Mouse (Mus musculus): ENCODE results near the gene Dgkq. TPM values are rescaled to one million over a fixed set of nuclear protein-coding genes. Genes with fewer than 3 reads are reported as not detected.

Gene Dgkq
- polyA plus RNA-seq, 1 experiment from 2014 or later = 11.0 TPM

GRCm38 (mm10) chr5:108675251-108675816 lies 5.9 kb upstream of the Dgkq start, which contains the start of gene Slc26a1:
Slc26a1 (minus strand) TSS chr5:108675569.
- Histone ChIP-seq H3K9ac (ENCODE audit: low read length) (no peak within 1 kb of the TSS), H3K27me3 (ENCODE audit: control insufficient read depth, insufficient read depth, low read depth, low read length) (no peaks in the 10 kb centered on the region), H3K27ac (ENCODE audit: low read length) (no peak within 1 kb of the TSS), H3K9me3 (ENCODE audit: control insufficient read depth, low read length) (no peaks in the 10 kb centered on the region), H3K4me2 (ENCODE audit: low read depth, low read length) (no peak within 1 kb of the TSS), H3K4me3 (ENCODE audit: low read length) (no peak within 1 kb of the TSS), H3K36me3 (ENCODE audit: control insufficient read depth, insufficient read depth, low read length) (peaks cover 6% of the 10 kb centered on the region), H3K4me1 (replicated peaks; ENCODE audit: control insufficient read depth, insufficient read depth, low read length) (peaks cover 12% of the 10 kb centered on the region)
- ATAC-seq (ENCODE audit: low read depth) = no peak
- WGBS = 56% methylated on average over 9 of the region's 9 CpGs

- H3K27ac ChIP-seq (ENCODE audit: low read length) = no peak overlapping the region
- H3K4me3 ChIP-seq (ENCODE audit: low read length) = no peak overlapping the region
- no peak overlapping the region for H3K9ac ChIP-seq (ENCODE audit: low read length)
- peaks cover 18% of the 10 kb centered on the region for H3K4me1 ChIP-seq (replicated peaks; ENCODE audit: control insufficient read depth, insufficient read depth, low read length)
- no peak for ATAC-seq (ENCODE audit: low read depth)
- 71% methylated on average over 2 of the region's 2 CpGs for WGBS
- H3K27me3 ChIP-seq (ENCODE audit: control insufficient read depth, insufficient read depth, low read depth, low read length) = no peaks in the 10 kb centered on the region
- H3K4me2 ChIP-seq (ENCODE audit: low read depth, low read length) = no peak overlapping the region
- H3K36me3 ChIP-seq (ENCODE audit: control insufficient read depth, insufficient read depth, low read length) = peaks cover 6% of the 10 kb centered on the region
- no peaks in the 10 kb centered on the region for H3K9me3 ChIP-seq (ENCODE audit: control insufficient read depth, low read length)
Observed at GRCm38 (mm10) chr5:108674624-108675023, 5.2 kb upstream of the Dgkq start.

- peaks cover 13% of the 10 kb centered on the region for H3K4me1 ChIP-seq (replicated peaks; ENCODE audit: control insufficient read depth, insufficient read depth, low read length)
- 90% methylated on average over 12 of the region's 12 CpGs for WGBS
- no peak for ATAC-seq (ENCODE audit: low read depth)
- H3K27me3 ChIP-seq (ENCODE audit: control insufficient read depth, insufficient read depth, low read depth, low read length) = no peaks in the 10 kb centered on the region
- H3K36me3 ChIP-seq (ENCODE audit: control insufficient read depth, insufficient read depth, low read length) = peaks cover 6% of the 10 kb centered on the region
- no peak overlapping the region for H3K4me3 ChIP-seq (ENCODE audit: low read length)
- no peak overlapping the region for H3K9ac ChIP-seq (ENCODE audit: low read length)
- no peak overlapping the region for H3K27ac ChIP-seq (ENCODE audit: low read length)
- no peaks in the 10 kb centered on the region for H3K9me3 ChIP-seq (ENCODE audit: control insufficient read depth, low read length)
- no peak overlapping the region for H3K4me2 ChIP-seq (ENCODE audit: low read depth, low read length)
Observed at GRCm38 (mm10) chr5:108671757-108672156, 2.3 kb upstream of the Dgkq start.

- Histone ChIP-seq H3K9me3 (ENCODE audit: control insufficient read depth, low read length) (no peaks in the 10 kb centered on the region), H3K27me3 (ENCODE audit: control insufficient read depth, insufficient read depth, low read depth, low read length) (no peaks in the 10 kb centered on the region), H3K4me3 (ENCODE audit: low read length) (no peak overlapping the region), H3K4me1 (replicated peaks; ENCODE audit: control insufficient read depth, insufficient read depth, low read length) (peaks cover 10% of the 10 kb centered on the region), H3K9ac (ENCODE audit: low read length) (no peak overlapping the region), H3K27ac (ENCODE audit: low read length) (no peak overlapping the region), H3K4me2 (ENCODE audit: low read depth, low read length) (no peak overlapping the region), H3K36me3 (ENCODE audit: control insufficient read depth, insufficient read depth, low read length) (peaks cover 6% of the 10 kb centered on the region)
- ATAC-seq (ENCODE audit: low read depth) = no peak
Observed at GRCm38 (mm10) chr5:108670785-108671184, 1.3 kb upstream of the Dgkq start.

GRCm38 (mm10) chr5:108669986-108670385 lies 514 bp upstream of the Dgkq start:
- 70% methylated on average over 9 of the region's 9 CpGs for WGBS
- ATAC-seq (ENCODE audit: low read depth) = no peak

GRCm38 (mm10) chr5:108668387-108668932 lies 1.0 kb downstream of the Dgkq start:
- WGBS = 7% methylated on average over 3 of the region's 3 CpGs
- Histone ChIP-seq H3K27ac (ENCODE audit: low read length) (peak overlapping the region; percentile 82), H3K4me3 (ENCODE audit: low read length) (peak overlapping the region; percentile 61), H3K36me3 (ENCODE audit: control insufficient read depth, insufficient read depth, low read length) (peaks cover 6% of the 10 kb centered on the region), H3K4me2 (ENCODE audit: low read depth, low read length) (peak overlapping the region; percentile 59), H3K4me1 (replicated peaks; ENCODE audit: control insufficient read depth, insufficient read depth, low read length) (peaks cover 10% of the 10 kb centered on the region), H3K9ac (ENCODE audit: low read length) (peak overlapping the region; percentile 83), H3K27me3 (ENCODE audit: control insufficient read depth, insufficient read depth, low read depth, low read length) (no peaks in the 10 kb centered on the region), H3K9me3 (ENCODE audit: control insufficient read depth, low read length) (no peaks in the 10 kb centered on the region)
- no peak for ATAC-seq (ENCODE audit: low read depth)

More at GRCm38 (mm10) chr5:108669986-108670385, 514 bp upstream of the Dgkq start:
- no peaks in the 10 kb centered on the region for H3K9me3 ChIP-seq (ENCODE audit: control insufficient read depth, low read length)
- H3K4me1 ChIP-seq (replicated peaks; ENCODE audit: control insufficient read depth, insufficient read depth, low read length) = peaks cover 10% of the 10 kb centered on the region
- H3K4me3 ChIP-seq (ENCODE audit: low read length) = peak overlapping the region; percentile 61
- H3K27ac ChIP-seq (ENCODE audit: low read length) = no peak overlapping the region; the same call in 1 of the 2 replicates
- no peaks in the 10 kb centered on the region for H3K27me3 ChIP-seq (ENCODE audit: control insufficient read depth, insufficient read depth, low read depth, low read length)
- peak overlapping the region; percentile 59 for H3K4me2 ChIP-seq (ENCODE audit: low read depth, low read length)
- peaks cover 6% of the 10 kb centered on the region for H3K36me3 ChIP-seq (ENCODE audit: control insufficient read depth, insufficient read depth, low read length)
- peak overlapping the region; percentile 83 for H3K9ac ChIP-seq (ENCODE audit: low read length)

GRCm38 (mm10) chr5:108667370-108667769 lies 2.1 kb downstream of the Dgkq start:
- H3K9me3 ChIP-seq (ENCODE audit: control insufficient read depth, low read length) = no peaks in the 10 kb centered on the region
- no peaks in the 10 kb centered on the region for H3K27me3 ChIP-seq (ENCODE audit: control insufficient read depth, insufficient read depth, low read depth, low read length)
- no peak overlapping the region for H3K27ac ChIP-seq (ENCODE audit: low read length)
- H3K4me3 ChIP-seq (ENCODE audit: low read length) = no peak overlapping the region
- H3K4me1 ChIP-seq (replicated peaks; ENCODE audit: control insufficient read depth, insufficient read depth, low read length) = peaks cover 10% of the 10 kb centered on the region
- peaks cover 2% of the 10 kb centered on the region; the same call in 1 of the 2 replicates for H3K36me3 ChIP-seq (ENCODE audit: control insufficient read depth, insufficient read depth, low read length)
- H3K4me2 ChIP-seq (ENCODE audit: low read depth, low read length) = no peak overlapping the region
- H3K9ac ChIP-seq (ENCODE audit: low read length) = no peak overlapping the region
- ATAC-seq (ENCODE audit: low read depth) = no peak
- 64% methylated on average over 2 of the region's 2 CpGs for WGBS

GRCm38 (mm10) chr5:108665066-108665465 lies 4.4 kb downstream of the Dgkq start:
- no peak overlapping the region for H3K4me3 ChIP-seq (ENCODE audit: low read length)
- H3K27ac ChIP-seq (ENCODE audit: low read length) = no peak overlapping the region
- peaks cover 8% of the 10 kb centered on the region for H3K4me1 ChIP-seq (replicated peaks; ENCODE audit: control insufficient read depth, insufficient read depth, low read length)
- H3K36me3 ChIP-seq (ENCODE audit: control insufficient read depth, insufficient read depth, low read length) = no peaks in the 10 kb centered on the region
- 34% methylated on average over 3 of the region's 3 CpGs for WGBS
- H3K27me3 ChIP-seq (ENCODE audit: control insufficient read depth, insufficient read depth, low read depth, low read length) = no peaks in the 10 kb centered on the region
- no peak overlapping the region for H3K4me2 ChIP-seq (ENCODE audit: low read depth, low read length)
- no peak overlapping the region for H3K9ac ChIP-seq (ENCODE audit: low read length)
- H3K9me3 ChIP-seq (ENCODE audit: control insufficient read depth, low read length) = no peaks in the 10 kb centered on the region
- no peak for ATAC-seq (ENCODE audit: low read depth)

GRCm38 (mm10) chr5:108662772-108663171 lies 6.7 kb downstream of the Dgkq start:
- Histone ChIP-seq H3K27ac (ENCODE audit: low read length) (no peak overlapping the region), H3K4me3 (ENCODE audit: low read length) (no peak overlapping the region), H3K4me2 (ENCODE audit: low read depth, low read length) (no peak overlapping the region), H3K27me3 (ENCODE audit: control insufficient read depth, insufficient read depth, low read depth, low read length) (no peaks in the 10 kb centered on the region), H3K4me1 (replicated peaks; ENCODE audit: control insufficient read depth, insufficient read depth, low read length) (peaks cover 7% of the 10 kb centered on the region), H3K9ac (ENCODE audit: low read length) (no peak overlapping the region), H3K9me3 (ENCODE audit: control insufficient read depth, low read length) (no peaks in the 10 kb centered on the region), H3K36me3 (ENCODE audit: control insufficient read depth, insufficient read depth, low read length) (peaks cover 2% of the 10 kb centered on the region; the same call in 1 of the 2 replicates)
- no peak for ATAC-seq (ENCODE audit: low read depth)
- 75% methylated on average over 4 of the region's 4 CpGs for WGBS
